Mouse (Mus musculus) right cerebral cortex, adult 18-20 months (tissue): ENCODE results near the gene Krt90.
A peak's percentile ranks its signal among the peaks of the same experiment; 100 is the strongest.
"Not testable (repeated sequence)": the region's sequence is repeated elsewhere in the genome, so short reads cannot be mapped to it uniquely, and the experiment has no call there.

ENCODE experiments used
- DNase-seq: peaks from one replicate; pipeline ENCODE4 v3.0.0; 2022; ENCODE audit warnings: mixed read lengths

Gene Krt90

DNA sequence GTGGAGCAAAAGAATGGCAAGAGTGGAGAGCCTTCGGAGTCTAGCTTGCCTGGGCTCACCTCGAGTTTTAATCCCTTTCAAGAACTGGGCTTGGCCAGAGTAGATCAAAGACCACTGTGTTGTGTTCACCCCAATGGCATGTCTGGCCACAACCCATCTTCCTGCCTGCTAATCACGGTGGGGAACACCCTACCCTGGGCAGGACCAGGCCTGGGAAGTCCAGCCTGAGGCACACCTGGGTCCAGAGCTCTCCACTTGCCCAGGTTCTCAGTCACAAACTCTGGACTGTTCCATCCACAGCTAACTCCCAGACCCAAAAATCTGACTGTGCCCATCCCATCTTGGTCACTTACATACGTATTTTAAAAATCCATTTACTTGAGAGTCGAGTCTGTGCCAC is at the start of gene Krt90:
TSS of gene Krt90 (minus strand) at position 101 of the 400 bp plus-strand sequence.
- no peak for DNase-seq

DNA sequence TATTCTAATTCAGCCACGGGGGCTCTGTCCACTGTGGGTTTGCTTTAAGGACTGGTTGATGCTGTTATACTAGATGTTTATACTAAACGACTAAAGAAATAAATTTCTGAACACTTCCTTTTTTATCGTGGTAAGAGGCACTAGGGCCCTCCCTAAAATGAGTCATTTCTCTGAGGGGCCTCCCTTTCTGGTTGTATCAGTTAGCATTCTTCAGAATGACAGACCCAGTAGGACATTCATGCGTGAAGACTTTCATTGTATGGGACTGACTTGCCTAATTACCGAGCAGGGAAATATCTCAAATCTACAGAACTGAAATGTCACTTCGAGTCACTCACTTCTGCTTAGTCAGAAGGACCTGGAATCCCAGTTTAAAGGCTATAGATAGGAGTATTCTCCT is 36.4 kb upstream of the Krt90 start:
- DNase-seq = no peak

DNA sequence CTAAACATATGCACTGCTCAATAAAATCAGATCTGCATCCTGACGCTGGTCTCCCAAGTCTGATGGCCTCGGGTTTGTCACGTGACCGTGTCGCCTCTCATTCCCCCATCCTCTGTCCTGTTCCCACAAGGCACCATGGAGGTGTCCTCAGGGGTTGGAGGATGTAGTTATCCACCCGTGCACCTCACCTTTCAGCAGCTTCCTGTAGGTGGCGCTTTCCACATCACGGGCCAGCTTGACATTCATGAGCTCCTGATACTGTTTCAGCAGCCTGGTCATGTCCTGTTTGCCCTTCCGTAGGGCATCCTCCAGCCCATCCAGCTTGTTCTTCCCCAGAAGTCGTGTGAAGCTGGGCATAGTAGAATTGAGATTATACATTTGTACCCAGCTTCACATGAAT is 25.5 kb upstream of the Krt90 start:
- DNase-seq = no peak

DNA sequence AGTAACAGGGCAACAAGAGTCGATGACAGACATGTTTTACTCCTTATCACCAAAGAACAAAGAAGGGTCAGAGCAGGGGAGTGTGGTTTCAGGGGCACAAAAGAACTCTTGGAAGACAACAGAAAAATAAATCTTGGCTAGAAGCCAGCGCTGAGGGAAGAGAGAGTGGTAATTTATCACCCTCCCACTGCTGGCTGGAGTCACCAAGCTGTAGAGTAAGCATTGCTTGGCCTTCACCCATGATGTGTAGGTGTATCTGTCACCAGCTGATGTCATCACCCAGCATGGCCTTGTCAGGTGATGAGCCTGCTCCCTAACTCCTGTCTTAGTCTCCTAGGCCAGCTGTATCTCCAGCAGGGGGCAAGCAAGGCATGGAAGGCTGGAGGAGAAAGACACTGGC is 21.7 kb upstream of the Krt90 start:
- no peak for DNase-seq

DNA sequence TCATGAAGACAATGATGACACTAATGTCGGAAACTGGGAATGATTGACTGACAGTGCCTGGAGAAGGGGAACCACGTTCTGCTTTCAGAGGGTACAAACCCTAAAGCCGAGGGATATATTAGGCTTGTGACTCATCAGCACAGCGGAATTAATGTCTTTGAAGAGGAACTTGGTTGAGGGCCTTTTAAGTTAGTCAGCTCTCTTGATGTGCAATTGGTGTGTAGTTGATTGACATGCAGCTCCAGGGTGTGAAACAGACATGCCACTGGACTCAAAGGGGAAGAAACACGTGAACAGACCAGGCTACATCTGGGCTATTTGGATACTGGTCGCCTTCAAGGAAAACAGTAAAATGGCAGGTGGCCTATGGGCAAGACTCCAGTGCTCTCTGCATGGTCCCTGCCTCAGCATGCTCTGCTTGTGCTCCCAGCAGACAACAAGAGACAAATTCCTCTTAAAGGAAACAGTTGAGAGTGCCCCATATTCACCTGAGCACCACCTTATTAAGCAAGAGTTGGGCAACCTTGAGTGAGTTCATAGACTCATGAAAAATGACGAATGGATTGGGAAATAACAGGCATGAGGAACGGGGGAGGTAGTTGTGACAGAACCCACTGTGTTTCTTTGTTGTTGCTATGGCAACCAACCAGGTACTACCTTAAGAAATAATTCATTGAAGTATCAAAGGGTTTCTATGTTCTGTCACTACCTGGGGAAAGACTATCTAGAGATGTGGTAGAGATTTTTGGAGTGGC is 20.6 kb upstream of the Krt90 start:
- no peak for DNase-seq

DNA sequence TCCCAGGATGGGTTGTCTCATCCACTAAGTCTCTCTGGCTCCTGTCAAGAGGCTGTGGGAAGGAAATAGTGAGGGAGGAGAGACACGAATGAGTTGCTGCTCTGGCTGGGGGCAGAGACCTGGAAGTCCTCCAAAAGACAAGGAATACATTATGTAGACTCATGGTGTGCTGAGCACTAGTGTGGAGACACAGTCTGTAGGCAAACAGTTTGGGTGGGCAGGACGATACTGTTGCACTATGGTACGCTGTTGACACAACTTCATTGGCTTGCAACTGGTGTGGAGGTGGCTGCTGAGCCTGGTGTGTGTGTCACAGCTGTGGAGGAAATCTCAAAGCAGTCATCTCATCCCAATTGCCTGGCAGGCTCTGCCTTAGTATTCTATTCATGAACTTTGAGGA is 19.0 kb upstream of the Krt90 start:
- DNase-seq = peak; percentile 50

DNA sequence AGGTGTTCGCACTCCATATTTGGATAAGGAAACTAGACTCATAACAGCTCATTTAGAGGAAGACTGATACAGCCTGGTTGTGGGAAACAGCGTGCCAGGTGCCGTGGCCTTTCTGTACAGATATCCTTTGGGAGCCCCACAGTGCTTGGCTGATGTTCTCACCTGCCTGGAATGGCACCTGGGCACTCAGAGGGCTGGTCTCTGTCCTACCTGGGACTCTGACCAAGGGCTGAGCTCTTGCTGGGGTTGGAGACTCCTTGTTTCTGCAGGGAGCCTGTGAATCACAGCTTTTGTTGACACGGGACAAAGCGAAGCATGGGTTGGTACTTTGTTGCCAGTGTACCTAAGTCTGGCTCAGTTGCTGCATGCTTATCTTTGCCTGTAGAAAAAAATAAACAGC is 12.8 kb upstream of the Krt90 start:
- no peak for DNase-seq

DNA sequence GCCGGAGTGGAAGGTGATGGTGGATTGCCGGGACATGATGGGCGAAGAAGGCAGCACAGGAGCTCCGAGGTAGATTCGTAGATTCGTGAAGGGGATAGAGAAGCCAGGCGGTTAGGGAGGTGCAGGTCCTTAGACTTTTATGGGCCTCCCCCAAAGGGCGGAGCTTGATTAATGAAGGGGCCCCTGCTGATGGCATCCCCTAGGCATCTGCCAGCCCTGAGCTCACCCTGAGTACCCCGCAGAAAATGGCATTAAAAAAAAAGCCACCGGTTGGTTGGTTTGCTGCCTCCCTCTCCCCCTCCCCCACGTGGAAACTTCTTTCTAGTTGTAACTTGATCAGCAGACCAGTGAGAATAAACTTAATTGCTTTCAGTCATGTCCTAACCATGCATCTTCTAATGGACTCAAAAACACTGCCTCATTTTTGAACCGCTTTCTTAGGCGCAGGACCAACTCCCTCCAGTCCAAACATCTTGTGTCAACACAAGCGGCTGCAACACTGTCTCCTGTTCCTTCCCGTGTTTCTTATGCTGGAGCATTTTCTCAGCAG is 11.1 kb upstream of the Krt90 start, which contains the start of gene Krt75:
TSS of gene Krt75 (minus strand) at position 109 of the 550 bp plus-strand sequence.
- no peak for DNase-seq

DNA sequence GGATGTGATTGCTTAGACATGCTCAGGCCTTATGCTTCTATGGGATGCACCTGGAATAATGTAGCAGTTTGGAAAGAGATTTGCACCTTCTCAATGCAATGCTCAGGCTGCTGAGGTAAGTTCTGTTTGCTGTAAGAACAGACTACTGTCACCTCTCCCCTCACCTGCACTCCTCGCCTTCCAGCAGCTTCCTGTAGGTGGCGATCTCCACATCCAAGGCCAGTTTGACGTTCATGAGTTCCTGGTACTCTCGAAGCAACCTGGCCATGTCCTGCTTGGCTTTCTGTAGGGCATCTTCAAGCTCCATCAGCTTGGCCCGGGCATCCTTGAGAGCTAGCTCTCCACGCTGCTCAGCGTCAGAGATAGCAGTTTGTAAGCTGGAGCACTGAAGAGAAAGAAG is 5.0 kb upstream of the Krt90 start:
- DNase-seq = no peak

DNA sequence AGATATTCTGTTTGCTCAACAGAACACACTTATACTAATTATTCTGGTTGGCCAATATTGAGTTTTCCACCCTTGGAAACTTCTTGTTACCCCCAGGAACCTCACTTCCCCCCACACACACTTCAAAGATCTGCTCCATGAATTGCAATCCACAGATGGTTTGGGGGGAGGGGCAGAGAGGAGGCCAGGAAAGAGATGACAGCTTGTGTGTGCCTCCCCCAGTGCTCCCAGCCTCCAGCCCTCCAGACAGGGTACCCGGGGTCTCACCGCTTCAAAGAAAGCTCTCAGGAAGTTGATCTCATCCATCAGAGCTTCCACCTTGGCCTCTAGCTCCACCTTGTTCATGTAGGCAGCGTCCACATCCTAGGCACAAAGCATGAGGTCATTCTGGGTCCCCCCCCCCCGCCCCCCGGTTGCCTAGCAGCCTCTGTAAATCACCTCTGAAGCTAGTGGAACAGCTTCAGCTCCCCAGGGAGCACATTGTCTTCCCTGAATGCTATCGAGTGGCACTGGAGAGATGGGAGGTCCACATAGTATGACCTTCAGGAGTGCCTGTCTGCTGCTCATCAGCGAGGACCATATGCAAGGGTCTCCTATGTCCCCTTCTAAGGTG is 4.6 kb downstream of the Krt90 start:
- no peak for DNase-seq

DNA sequence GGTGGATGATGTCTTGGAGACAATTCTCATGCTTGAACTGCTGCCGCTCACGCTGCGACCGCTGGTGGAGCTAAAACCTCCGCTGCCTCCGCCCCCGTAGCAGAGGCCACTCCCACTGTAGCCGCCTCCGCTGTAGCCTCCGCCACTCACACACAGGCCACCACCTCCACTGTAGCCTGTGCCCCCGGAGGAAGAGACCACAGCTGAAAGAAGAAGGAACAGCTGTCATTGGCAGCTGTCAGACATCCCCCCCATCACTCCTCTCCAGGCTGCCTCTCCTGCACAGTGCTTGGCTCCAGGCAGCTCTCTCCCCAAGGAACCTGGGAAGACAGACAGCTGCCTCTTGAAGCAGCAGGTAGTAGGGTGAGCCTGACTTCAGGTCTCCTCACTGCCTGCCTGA is 9.6 kb downstream of the Krt90 start:
- peak; percentile 31 for DNase-seq

DNA sequence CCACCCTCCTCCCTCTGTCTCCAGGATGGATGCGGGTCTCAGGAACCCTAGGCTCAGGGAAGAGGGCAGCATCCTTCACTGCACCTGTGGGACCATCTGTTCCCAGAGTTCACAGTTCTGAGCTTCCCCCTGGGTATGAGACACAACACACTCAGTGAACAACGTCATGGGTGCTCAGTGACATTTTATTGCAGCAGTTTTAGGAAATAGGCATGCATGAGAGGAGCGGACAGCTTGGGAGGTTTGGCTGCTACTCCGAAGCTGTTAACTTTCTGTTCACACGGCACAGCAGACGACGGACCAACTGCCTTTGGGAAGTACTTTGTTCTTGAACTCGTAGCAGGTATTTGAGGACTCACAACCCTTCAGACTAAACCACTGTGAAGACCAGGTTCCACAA is 10.6 kb downstream of the Krt90 start:
- no peak for DNase-seq

DNA sequence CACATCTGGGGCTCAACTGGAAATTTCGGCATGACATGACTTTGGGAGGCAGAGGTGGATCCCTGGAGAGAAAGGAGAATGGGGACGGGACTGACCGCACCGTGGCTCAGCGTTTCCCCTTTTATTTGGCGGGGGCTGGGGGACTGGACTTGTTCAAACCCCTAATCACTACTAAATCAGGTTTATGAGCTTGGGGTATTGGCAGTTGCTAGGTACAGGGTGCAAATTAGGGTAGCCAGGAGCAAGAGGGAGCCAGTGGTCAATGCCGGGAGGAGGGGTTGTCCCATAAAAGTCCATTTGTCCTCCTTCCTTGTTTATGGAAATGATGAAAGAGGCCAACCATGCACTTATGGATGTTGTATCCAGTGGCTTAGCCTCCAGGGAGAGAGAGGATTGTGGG is 12.2 kb downstream of the Krt90 start, which contains the start of gene Krt82:
TSS of gene Krt82 (minus strand) at position 101 of the 400 bp plus-strand sequence.
- DNase-seq = no peak

DNA sequence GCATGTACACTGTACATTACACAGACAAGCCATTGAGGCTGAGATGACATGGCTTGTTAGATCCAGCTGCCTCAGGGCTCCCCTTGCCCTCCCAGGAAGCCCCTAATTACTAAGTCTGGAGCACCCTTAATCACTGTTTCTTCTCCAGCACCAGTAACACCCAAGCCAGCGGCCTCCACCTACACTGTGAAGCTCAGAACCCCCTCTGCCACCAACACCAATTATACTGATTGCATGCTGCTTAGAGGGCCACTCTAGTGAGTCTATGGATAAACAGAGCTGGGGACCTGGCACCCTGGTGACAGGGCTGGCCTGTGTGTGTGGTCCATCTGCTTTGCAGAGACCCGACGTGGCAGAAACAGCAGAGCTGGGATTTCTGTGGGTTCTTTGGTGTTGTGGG is 18.3 kb downstream of the Krt90 start:
- DNase-seq = no peak

DNA sequence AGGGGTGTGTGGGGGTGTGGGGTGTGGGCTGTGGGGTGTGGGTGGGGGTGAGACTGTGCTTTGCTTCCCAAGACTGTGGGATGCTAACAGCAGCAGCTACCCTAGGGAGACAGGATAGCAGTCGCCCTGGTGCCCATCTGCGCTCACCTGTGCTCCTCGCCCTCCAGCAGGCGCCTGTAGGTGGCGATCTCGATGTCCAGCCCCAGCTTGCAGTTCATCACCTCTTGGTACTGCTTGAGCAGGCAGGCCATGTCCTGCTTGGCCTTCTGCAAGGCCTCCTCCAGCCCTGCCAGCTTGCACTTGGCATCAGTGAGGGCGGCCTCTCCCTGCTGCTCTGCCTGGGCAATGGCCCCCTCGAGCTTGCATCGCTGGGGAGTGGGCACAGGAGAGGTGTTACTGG is 20.2 kb downstream of the Krt90 start:
- no peak for DNase-seq

DNA sequence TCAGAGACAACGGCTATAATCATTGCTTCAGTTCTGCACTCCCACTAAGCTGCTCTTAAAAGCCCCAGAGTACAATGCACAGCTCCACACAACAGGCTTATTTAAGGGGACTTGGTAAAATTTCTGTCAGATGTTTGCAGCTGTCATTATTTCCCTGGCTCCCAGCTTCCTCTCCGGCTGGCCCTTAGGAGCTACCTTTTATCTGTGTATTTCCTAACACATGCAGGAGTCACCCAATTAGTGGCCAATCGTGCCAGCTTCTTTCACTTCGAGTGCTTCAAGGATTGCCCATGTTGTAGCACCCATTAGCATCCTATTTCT is 24.2 kb downstream of the Krt90 start:
- no peak for DNase-seq

DNA sequence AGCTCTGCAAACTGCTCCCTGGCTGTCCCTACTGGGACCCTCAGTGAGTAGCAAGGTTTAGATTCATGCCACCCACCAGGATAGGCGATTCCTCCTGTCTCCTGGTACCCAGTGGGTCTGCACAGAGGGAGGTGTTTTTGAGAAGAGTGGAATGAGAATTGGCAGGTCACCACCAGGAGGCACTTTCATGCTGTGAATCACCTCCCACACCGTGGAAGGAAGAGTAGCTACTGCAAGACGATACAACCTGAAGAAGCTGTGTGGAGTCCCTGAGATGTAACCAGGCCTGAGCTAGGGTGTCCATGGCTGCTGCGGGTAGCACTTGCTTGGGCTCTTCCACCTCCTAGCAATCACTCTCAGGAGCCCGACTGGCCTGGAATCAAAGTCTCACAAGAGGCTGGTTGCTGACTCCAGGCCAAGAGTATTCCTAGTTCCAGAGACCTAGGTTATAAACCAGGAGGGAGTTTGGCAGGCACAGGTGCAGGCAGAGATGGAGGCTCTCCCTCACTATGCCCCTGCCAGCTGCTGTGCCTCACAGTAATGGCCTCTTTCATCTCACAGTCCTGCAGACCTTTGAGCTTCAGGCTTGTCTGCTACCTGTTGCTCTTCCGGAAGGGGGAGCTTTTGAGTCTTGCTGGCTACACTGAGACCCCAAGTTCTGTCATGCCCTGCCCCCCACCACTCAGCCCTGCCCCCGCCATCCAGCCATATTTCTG is 24.7 kb downstream of the Krt90 start:
- DNase-seq = no peak

DNA sequence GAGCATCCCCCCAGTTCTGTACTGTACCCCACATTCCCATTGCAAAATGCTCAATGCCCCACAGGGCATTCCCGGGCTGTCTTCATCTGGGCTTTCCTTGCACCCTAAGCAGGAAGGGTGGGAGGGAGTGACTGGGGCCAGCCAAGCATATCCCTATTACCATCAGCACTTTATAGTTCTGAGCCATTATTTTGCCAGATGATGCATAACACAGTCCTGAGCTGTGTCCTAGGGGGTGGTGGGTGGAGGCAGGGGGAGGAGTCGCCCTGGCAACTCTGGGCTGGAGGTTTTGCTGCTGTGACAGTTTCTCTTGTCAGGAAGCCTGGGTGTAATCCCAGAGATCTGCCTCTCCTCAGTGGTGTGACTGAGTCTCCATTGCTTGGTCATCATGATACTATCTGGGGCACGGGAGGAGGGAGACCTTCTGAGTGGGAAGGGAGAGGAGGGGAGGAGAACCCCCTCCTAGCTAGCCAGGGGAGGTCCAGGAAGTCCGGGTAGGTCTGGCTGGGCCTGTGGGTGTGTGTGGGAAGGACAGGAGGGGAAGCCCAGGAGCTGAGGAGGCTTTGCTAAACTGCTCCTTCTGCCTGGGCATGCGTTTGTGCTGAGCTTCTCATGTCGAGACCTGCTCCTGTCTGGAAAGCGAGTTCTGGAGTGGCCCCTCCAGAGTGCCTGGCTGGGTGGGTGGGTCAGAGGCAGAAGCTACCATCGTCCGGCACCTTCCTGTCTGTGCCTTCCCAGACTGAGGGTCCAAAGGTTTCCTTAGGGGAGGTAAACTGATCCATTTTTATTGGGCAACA is 26.5 kb downstream of the Krt90 start:
- DNase-seq = peak; percentile 30

DNA sequence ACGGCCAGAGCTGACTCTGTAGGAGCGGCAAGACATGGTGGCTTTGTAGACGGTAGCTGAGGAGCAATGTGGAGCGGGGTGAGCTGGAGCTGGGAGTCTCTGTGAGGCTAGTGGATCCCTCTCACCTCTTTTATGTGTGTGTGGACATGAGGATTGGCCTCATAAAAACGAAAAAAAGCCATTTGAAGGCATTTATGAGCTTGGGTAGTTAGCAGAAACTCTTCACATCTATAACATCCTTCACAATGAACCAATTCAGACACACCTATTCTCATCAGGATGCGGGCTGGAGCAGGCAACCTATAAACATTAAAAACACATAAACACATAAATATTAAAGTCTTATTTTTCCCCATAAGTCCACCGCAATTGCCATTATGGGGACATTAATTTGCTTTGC is 30.0 kb downstream of the Krt90 start, which contains the start of gene Krt84:
TSS of gene Krt84 (minus strand) at position 101 of the 400 bp plus-strand sequence.
- DNase-seq = no peak

DNA sequence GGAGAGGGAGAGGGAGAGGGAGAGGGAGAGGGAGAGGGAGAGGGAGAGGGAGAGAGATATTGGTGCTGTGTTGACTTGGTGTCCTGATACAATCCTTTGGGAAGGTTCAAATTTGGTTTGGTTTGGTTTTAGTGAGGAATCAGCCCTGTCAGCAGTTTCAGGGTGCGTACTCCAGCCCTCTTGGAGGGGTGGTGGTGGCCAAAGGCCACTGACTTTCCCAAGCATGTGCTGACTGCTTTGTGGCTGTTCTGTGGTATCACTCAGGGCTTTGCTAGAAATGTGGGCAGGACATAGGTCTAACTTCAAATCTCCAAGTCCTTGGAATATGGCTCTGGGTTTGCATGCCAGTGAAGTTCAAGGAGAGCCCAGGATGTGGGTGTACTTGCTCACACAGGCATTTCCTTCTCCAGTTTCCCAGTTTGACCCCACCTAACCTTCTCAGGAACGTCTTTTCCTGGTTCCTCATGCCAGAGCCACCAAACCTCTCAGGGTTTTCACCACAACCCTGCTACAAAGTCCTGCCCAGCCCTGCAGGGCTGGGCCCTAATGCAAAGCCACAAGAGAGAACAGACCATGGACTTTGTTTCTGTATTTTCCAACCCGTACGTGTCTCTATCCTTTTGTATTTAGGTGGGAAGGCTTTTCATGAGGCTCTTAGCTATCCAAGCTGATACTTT is 40.1 kb downstream of the Krt90 start:
- no peak for DNase-seq

DNA sequence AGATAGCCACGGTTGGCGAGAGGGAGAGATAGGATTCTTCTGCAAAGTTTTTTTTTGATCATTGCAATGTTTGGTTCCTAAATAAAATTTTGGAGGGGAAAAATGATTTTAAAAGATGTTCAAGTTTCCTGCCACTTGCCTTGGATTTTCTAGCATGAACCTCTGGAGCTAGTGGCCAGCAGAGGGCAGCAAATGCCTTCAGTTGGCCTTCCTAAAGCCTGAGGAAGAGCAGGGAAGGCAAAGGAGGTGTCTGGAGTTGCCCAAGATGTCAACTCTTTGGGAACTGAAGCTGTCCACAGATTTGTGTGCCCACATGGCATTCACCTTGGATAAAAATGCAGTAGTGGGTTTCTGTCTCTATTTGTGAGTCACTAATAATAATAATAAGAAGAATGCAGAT is 43.0 kb downstream of the Krt90 start:
- DNase-seq = peak; percentile 76

DNA sequence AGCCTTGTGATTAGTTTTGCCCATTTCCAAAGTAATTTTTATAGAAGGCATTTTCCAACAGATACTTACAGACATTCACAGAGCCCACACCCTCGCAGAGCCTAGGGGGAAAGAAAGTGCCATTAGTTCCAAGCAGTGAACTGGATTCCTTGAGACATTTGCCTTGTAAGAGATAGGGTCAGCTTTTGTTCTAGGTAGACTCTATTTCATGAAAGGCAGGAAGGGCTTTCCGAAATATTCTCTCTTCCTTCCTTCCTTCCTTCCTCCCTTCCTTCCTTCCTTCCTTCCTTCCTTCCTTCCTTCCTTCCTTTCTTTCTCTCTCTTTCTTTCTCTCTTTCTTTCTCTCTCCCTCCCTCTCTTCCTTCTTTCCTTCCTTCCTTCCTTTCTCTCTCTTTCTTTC is 45.6 kb downstream of the Krt90 start, which contains the start of gene Gm49425:
TSS of gene Gm49425 (minus strand) at position 101 of the 400 bp plus-strand sequence.
- DNase-seq = not testable (repeated sequence)
